Mouse (Mus musculus): Measurements from ENCODE around the gene Zmiz1.

GRCm38 (mm10) chr14:25510987-25511386, 52.0 kb downstream of the Zmiz1 start:
- TF ChIP-seq CTCF (IDR thresholded peaks at IDR 0.05; ENCODE audit: borderline replicate concordance, insufficient read depth, low read depth, low read length) (no peak), POLR2A (IDR thresholded peaks at IDR 0.05; ENCODE audit: borderline replicate concordance, insufficient read depth, low read length) (no peak)

All from cerebellum, adult 2 months (tissue).